Mouse (Mus musculus) adrenal gland, adult 8-10 months (tissue): ENCODE measurements around the gene Zfp386. TPM values are rescaled to one million over a fixed set of nuclear protein-coding genes. Genes with fewer than 3 reads are reported as not detected.

Experiments
- DNase-seq: peaks from one replicate; pipeline ENCODE4 v3.0.0; 2022
- total RNA-seq, 4 experiments: library from RNA; stranded (reverse); gene quantifications; 2 replicates each; pipeline ENCODE4 v1.2.4; 2022

The Zfp386 gene
- total RNA-seq, 4 experiments from 2014 or later: 26.0 to 47.7 (median 35.6) TPM

DNA sequence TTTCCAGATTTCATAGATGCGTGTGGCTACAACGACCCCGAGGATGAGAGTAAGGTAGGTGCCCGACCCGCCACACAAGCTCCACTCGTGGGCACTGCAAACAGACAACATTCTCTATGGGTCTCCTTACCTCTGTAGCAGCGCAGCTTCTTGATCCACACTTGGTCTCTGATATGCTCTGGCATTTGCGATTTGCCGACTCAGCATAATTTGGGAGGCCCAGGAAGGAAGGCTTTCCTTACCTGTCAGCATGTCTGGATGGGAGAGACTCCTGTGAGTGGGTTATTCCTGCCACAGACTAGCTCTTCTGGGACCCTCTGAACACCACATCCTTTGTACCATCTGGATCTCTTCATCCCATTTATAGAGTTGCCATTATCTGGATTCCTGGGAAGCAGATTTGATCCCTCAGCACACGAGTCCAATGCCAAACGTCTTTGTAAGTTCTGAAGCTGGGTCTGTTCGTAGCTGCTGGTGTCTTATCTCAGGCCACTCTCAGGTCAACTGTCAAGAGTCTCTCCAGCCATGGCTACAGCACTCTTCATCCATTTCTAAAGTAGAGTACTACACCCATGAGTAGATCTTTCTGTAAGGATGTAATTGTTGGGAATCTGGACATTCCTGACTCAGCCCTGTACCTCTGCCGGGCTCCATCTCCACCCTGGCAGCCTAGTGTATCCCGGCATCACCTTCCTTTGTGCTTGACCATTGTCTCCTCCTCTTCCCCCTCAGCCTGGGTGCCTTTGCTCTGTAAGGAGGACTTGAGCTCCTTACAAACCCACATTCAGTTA, 47.4 kb downstream of the Zfp386 start:
- DNase-seq: no peak

DNA sequence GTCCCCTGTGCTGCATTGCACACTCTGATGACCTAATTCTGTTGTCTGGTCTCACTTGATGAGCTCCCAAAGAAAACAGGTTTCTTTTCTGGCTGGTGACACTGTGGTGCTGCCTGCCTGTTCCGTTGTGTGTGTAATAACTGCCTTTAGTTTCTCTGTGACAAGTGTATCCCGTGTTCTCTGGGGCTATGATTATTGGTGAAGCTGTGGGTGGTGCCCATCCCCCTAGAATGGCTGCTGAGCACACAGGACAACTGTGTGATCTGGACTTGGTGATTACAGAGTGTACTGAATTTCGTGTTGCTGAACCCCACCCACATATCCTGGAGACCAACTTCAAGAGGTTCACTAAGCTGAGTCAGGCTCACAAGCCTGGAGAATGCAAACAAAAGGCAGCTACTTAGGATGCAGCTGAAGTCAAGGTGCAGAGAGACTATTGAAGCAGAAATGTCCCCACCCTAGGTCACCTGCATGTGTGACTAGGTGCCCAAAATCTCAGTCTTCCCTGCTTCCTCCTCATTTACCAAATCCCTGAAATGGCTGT, 48.9 kb downstream of the Zfp386 start:
- no peak for DNase-seq

DNA sequence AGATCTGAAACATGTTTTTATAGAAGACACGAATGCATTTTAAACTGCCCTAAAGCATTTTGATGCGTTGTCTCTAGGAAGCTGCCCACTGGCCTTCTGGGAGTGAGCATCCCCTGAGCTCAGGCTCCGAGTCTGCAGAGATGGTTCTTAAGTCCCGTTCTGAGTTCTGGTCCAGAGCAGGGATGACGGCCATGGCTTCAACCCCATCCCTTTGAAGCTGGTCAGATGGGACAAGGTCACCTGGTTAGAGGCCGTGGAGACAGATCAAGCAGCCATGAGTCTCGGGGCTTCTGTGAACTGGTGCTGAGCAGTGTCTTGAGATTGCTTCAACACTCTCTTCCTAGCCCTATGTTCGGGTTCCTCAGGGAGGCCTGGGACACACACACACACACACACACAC, 49.6 kb downstream of the Zfp386 start:
- DNase-seq: no peak

DNA sequence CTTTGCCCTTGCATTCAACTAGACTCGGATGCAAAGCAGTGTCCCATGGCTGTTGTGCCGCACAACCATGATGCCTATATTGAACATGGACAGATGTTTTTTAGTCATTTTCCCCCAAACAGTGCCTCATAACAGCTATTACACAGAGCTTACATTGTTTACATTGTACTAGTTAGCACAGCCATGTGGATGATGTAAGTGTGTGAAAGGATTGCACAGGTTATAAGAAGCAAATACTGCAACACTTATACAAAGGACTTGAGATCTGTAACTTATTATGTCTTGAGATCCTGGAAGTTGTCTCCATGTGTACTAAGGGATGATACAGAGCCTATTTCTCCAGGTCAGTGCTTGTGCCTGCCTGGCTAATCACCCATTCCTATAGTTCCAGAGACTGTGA, 54.4 kb downstream of the Zfp386 start:
- no peak for DNase-seq

DNA sequence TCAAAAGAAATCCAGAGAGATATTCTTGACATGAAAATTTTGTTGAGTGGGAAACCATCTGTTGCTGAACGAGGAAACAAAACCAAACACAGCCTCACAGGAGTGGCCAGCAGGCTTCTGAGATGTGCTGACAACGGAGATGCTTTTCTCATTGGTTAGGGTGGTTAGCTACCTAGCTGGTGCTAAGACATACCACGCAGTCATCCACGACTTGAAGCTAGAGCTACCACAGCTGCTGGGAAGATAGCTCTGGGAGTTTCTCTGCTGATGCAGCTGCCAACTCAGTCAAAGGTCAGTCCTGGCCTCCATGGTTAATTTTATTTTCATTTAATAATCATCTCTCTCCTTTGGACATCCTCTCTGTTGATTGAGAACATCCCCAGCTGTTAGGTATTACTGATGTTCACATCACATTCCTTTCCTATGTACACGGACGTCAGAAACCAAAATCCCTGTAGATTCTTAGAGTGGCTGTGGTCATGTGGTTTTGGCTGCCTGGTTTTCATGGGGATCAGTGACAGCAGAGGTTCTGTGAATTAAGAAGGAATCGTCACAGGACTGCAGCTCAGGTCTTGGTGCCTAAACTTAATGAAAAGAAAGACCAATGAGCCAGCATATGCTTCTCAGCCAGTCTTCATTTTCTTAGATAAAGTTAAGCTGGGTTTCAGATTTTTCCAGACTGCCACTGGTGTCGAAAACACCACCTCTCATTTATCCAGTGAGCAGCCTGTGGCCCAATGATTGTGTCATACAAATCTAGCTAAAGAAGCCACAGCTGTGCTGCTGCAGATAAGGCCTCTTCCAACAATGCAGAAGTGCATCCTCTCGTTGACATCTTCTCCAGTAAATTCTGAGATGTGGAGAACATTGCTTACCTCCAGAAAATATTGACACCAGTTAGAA, 62.2 kb downstream of the Zfp386 start:
- no peak for DNase-seq

DNA sequence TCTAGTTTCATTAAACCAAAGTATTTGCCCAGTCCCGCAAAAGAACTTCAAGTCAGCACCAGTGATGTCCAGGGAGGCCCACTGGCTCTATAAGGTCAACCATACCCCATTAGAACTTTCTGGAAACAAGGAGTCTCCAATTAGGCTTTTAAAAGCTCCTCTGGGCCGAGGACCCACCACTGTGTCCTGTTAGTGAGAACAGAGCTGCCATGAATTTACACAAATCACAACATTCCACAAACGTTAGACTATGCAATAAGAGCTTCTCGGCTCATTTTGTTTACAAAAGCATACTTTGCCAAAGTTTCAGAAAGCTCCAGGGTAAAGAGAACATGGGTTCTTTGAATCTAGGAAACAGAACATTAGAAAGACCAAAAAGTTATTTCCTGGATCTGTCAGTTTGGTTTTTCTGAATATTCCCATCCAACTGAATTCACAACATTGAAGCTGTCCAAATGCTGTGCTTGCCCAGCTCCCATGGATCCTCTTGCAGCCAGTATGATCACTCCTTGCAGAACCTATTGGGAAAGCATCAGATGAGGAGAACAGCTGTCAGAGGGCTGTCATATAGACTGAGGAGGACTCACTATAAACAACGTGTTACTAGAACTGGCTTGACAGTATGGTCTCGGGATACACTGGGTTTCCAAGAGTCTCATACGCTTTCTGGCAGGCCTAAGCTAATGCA, 63.6 kb downstream of the Zfp386 start:
- DNase-seq: no peak

Other genes with a start within 250 kb of the Zfp386 start
- gene Vipr2, start 30.0 kb downstream of the Zfp386 start, total RNA-seq: under 1 TPM; 0.28 to 0.73 (median 0.44) TPM
- gene Wdr60, start 215.3 kb downstream of the Zfp386 start, total RNA-seq: 10 to 100 TPM; 11.8 to 17.8 (median 15.3) TPM
- not detected for gene Gm11027, start 227.7 kb downstream of the Zfp386 start, total RNA-seq
- 10 to 100 TPM; 50.7 to 71.5 (median 63.1) TPM for gene Esyt2, start 233.5 kb downstream of the Zfp386 start, total RNA-seq